Mouse (Mus musculus): ENCODE data around the gene Adrm1. TPM values are rescaled to one million over a fixed set of nuclear protein-coding genes. Genes with fewer than 3 reads are reported as not detected.
A peak's percentile ranks its signal among the peaks of the same experiment; 100 is the strongest.

Gene Adrm1
- polyA plus RNA-seq (2015; fragmentation: Nextera tagmentation; extraction: Ambion mirVana): 150 and 155 TPM in 2 replicates

GRCm38 (mm10) chr2:180170806-180171521 is at the start of gene Adrm1:
Adrm1 (plus strand) TSS chr2:180171485.
- peak within 1 kb of the TSS; percentile 98 for H3K9ac ChIP-seq
- H3K9me3 ChIP-seq: no peaks in the 10 kb centered on the region
- peaks cover 27% of the 10 kb centered on the region for H3K4me1 ChIP-seq
- peaks cover 32% of the 10 kb centered on the region for H3K36me3 ChIP-seq
- peak within 1 kb of the TSS; percentile 99 for H3K4me3 ChIP-seq
- peak; percentile 95 for ATAC-seq (ENCODE audit: extremely low read depth, insufficient number of reproducible peaks, low FRiP score, low TSS enrichment)
- H3K4me2 ChIP-seq: peak within 1 kb of the TSS; percentile 100
- WGBS: 6% methylated on average over 41 of the region's 41 CpGs
- peak within 1 kb of the TSS; percentile 93 for H3K27ac ChIP-seq (replicated peaks)
- no peaks in the 10 kb centered on the region for H3K27me3 ChIP-seq (replicated peaks)

GRCm38 (mm10) chr2:180124192-180124591 is 47.1 kb upstream of the Adrm1 start:
- Histone ChIP-seq H3K9ac (no peak overlapping the region), H3K27me3 (replicated peaks) (no peaks in the 10 kb centered on the region), H3K4me3 (no peak overlapping the region), H3K27ac (replicated peaks) (no peak overlapping the region), H3K36me3 (peaks cover 11% of the 10 kb centered on the region), H3K4me1 (peaks cover 53% of the 10 kb centered on the region), H3K9me3 (no peaks in the 10 kb centered on the region), H3K4me2 (no peak overlapping the region)
- 79% methylated on average over 2 of the region's 2 CpGs for WGBS
- ATAC-seq (ENCODE audit: extremely low read depth, insufficient number of reproducible peaks, low FRiP score, low TSS enrichment): no peak

DNA sequence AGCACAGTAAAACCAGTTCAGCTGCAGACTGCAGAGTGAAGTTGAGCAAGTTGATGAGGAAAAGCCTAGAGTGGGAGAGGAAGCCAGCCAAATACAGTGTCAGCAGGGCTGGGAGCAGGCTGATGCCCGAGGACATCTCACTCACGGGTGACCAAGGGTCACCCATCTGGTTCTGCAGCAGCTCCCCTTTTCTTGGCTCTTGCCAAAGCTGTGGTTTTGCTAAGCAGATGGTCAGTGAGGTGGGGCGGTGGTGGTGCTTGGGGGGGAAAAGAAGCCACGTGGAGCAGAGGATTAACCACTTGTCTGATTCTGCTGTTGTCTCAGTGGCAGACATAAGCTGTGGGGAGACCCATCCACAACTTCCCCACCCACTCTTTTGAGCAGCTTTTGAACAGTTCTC is 45.1 kb upstream of the Adrm1 start:
- Histone ChIP-seq H3K27ac (replicated peaks) (peak overlapping the region; percentile 36; the same call in 1 of the 2 replicates), H3K4me3 (no peak overlapping the region), H3K36me3 (peaks cover 11% of the 10 kb centered on the region), H3K9me3 (no peaks in the 10 kb centered on the region), H3K27me3 (replicated peaks) (no peaks in the 10 kb centered on the region), H3K4me2 (no peak overlapping the region), H3K4me1 (peaks cover 37% of the 10 kb centered on the region), H3K9ac (peak overlapping the region; percentile 40)
- no peak for ATAC-seq (ENCODE audit: extremely low read depth, insufficient number of reproducible peaks, low FRiP score, low TSS enrichment)
- WGBS: 24% methylated on average over 4 of the region's 4 CpGs

DNA sequence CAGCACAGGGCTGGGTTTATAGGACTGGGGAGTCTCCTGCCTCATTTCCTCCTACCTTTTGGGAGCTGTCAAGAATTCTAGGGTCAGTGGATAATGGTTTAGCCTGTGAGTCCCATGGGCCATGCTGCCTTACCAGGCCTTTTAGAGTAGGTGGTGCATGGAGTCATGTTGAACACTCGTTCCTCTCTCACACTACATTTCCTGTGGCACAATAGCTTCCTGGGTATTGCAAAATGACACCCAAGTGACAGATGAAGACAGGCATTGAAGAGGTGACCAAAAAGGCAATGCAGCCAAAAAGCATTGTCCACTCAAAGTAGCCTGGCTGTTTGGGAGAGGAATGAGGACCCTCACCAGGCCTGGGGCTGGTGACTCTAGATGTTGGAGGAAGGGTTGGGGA is 43.6 kb upstream of the Adrm1 start:
- WGBS: 46% methylated on average over 1 of the region's 1 CpGs

DNA sequence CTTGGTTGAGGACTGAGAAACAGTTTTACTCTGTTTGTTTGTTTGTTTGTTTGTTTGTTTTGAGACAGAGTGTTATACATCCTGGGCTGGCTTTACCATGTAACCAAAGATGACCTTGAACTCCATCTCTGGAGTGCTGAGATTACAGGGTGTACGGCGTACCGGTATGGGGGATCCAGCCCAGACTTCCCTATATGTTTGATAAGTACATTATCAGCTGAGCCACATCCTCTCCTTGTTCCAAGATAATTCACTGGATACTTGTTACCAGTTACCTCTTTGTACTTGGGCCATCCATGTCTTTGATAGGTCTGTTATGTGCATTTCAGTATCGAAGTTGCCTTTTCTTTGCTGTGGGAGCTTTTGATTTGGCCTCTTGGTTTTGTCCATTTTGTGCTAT is 38.1 kb upstream of the Adrm1 start:
- H3K27me3 ChIP-seq (replicated peaks): no peaks in the 10 kb centered on the region
- no peak overlapping the region for H3K9ac ChIP-seq
- H3K9me3 ChIP-seq: no peaks in the 10 kb centered on the region
- H3K4me2 ChIP-seq: no peak overlapping the region
- peaks cover 10% of the 10 kb centered on the region for H3K36me3 ChIP-seq
- ATAC-seq (ENCODE audit: extremely low read depth, insufficient number of reproducible peaks, low FRiP score, low TSS enrichment): no peak
- WGBS: 56% methylated on average over 4 of the region's 4 CpGs
- peaks cover 29% of the 10 kb centered on the region for H3K4me1 ChIP-seq
- peak overlapping the region; percentile 56 for H3K27ac ChIP-seq (replicated peaks)
- H3K4me3 ChIP-seq: no peak overlapping the region

More for the DNA sequence above, 43.6 kb upstream of the Adrm1 start:
- Histone ChIP-seq H3K4me1 (peaks cover 38% of the 10 kb centered on the region), H3K4me2 (no peak overlapping the region), H3K36me3 (peaks cover 11% of the 10 kb centered on the region), H3K4me3 (no peak overlapping the region), H3K27ac (replicated peaks) (no peak overlapping the region), H3K27me3 (replicated peaks) (no peaks in the 10 kb centered on the region), H3K9ac (no peak overlapping the region), H3K9me3 (no peaks in the 10 kb centered on the region)
- ATAC-seq (ENCODE audit: extremely low read depth, insufficient number of reproducible peaks, low FRiP score, low TSS enrichment): no peak

GRCm38 (mm10) chr2:180133911-180134310 is 37.4 kb upstream of the Adrm1 start:
- H3K36me3 ChIP-seq: peaks cover 17% of the 10 kb centered on the region
- H3K4me1 ChIP-seq: peaks cover 25% of the 10 kb centered on the region
- 74% methylated on average over 3 of the region's 3 CpGs for WGBS
- no peak overlapping the region for H3K4me3 ChIP-seq
- peak overlapping the region; percentile 56 for H3K27ac ChIP-seq (replicated peaks)
- no peak overlapping the region for H3K9ac ChIP-seq
- H3K27me3 ChIP-seq (replicated peaks): no peaks in the 10 kb centered on the region
- H3K4me2 ChIP-seq: no peak overlapping the region
- ATAC-seq (ENCODE audit: extremely low read depth, insufficient number of reproducible peaks, low FRiP score, low TSS enrichment): no peak
- H3K9me3 ChIP-seq: no peaks in the 10 kb centered on the region

DNA sequence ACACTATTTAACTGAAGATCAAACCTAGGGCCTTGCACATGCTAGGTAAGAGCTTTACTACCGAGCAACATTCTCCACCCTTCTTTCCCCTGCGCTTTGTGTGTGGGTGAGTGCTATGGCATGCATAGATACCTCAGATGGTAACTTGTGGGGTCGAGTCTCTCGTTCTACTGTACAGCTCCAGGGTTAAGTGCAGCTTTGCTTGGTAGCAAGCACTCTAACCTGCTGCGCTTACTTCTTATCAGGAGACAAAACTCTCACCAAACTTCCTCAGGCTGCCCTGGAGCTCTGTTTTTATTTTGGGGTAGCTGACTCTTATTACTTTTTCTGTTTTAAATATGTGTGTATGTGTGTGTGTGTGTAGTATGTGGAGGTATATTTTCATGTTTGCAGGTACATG is 35.9 kb upstream of the Adrm1 start:
- no peak overlapping the region for H3K4me3 ChIP-seq
- H3K27me3 ChIP-seq (replicated peaks): no peaks in the 10 kb centered on the region
- H3K4me1 ChIP-seq: peaks cover 25% of the 10 kb centered on the region
- H3K9me3 ChIP-seq: no peaks in the 10 kb centered on the region
- H3K27ac ChIP-seq (replicated peaks): 0 out of 2 replicates have a peak overlapping the region, but pooled peaks have one; percentile 36
- ATAC-seq (ENCODE audit: extremely low read depth, insufficient number of reproducible peaks, low FRiP score, low TSS enrichment): no peak
- no peak overlapping the region for H3K9ac ChIP-seq
- 54% methylated on average over 5 of the region's 5 CpGs for WGBS
- H3K36me3 ChIP-seq: peaks cover 30% of the 10 kb centered on the region
- H3K4me2 ChIP-seq: no peak overlapping the region

DNA sequence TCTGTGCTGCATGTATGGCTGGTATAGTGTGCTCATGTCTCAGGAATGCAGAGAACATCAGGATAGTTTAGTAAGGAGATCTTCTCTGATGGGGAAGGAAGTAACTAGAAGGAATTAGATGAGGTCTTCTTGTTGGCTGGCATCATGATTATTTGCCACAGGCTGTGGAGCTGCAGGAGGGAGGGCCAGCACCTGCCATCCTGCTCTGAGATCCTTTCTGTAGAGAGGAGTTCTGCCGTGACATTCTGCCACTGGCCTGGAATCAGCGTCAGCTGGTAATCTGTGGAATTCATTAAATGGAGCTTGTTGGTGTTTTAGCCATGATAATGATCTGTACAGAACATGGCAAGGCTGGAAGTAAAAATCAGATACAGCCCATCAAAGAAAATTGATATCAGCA is 25.2 kb upstream of the Adrm1 start:
- no peak for ATAC-seq (ENCODE audit: extremely low read depth, insufficient number of reproducible peaks, low FRiP score, low TSS enrichment)

DNA sequence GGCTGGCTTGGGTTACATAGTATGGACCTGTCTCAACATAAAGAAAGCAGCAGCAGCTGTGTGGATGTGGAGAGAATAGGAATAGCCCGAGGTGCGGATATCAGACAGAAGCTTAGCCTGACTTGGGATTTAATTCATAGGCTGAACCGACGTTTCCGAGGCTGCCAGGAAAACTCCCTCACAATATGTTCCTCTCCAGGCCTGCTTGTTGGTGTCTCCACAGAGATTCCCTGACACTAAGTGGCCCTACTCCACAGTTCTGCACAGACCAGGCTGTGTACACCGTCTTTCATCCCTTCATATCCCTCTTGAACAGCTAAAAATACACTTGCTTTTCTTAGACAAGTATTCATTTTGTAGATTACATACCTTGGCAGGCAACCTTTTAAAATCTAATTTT is 23.9 kb upstream of the Adrm1 start:
- WGBS: 55% methylated on average over 6 of the region's 6 CpGs
- no peak for ATAC-seq (ENCODE audit: extremely low read depth, insufficient number of reproducible peaks, low FRiP score, low TSS enrichment)
- H3K4me2 ChIP-seq: no peak overlapping the region; the same call in 1 of the 2 replicates
- peaks cover 83% of the 10 kb centered on the region for H3K36me3 ChIP-seq
- H3K9ac ChIP-seq: peak overlapping the region; percentile 28
- peak overlapping the region; percentile 76 for H3K27ac ChIP-seq (replicated peaks)
- no peaks in the 10 kb centered on the region for H3K9me3 ChIP-seq
- no peaks in the 10 kb centered on the region for H3K27me3 ChIP-seq (replicated peaks)
- peaks cover 11% of the 10 kb centered on the region for H3K4me1 ChIP-seq
- no peak overlapping the region for H3K4me3 ChIP-seq

More for the DNA sequence above, 25.2 kb upstream of the Adrm1 start:
- H3K27ac ChIP-seq (replicated peaks): no peak overlapping the region
- H3K4me2 ChIP-seq: no peak overlapping the region
- H3K9me3 ChIP-seq: no peaks in the 10 kb centered on the region
- H3K4me3 ChIP-seq: no peak overlapping the region
- H3K27me3 ChIP-seq (replicated peaks): no peaks in the 10 kb centered on the region
- no peak overlapping the region for H3K9ac ChIP-seq
- peaks cover 84% of the 10 kb centered on the region for H3K36me3 ChIP-seq
- H3K4me1 ChIP-seq: peaks cover 11% of the 10 kb centered on the region
- 77% methylated on average over 2 of the region's 2 CpGs for WGBS

GRCm38 (mm10) chr2:180148551-180148950 is 22.7 kb upstream of the Adrm1 start:
- Histone ChIP-seq H3K27ac (replicated peaks) (no peak overlapping the region), H3K9me3 (no peaks in the 10 kb centered on the region), H3K27me3 (replicated peaks) (no peaks in the 10 kb centered on the region), H3K9ac (no peak overlapping the region), H3K4me2 (no peak overlapping the region), H3K4me3 (no peak overlapping the region), H3K36me3 (peaks cover 87% of the 10 kb centered on the region), H3K4me1 (peaks cover 11% of the 10 kb centered on the region)
- 76% methylated on average over 9 of the region's 9 CpGs for WGBS
- no peak for ATAC-seq (ENCODE audit: extremely low read depth, insufficient number of reproducible peaks, low FRiP score, low TSS enrichment)

GRCm38 (mm10) chr2:180154796-180155195 is 16.5 kb upstream of the Adrm1 start:
- Histone ChIP-seq H3K27me3 (replicated peaks) (no peaks in the 10 kb centered on the region), H3K4me1 (no peaks in the 10 kb centered on the region), H3K9ac (no peak overlapping the region), H3K36me3 (peaks cover 87% of the 10 kb centered on the region), H3K4me2 (no peak overlapping the region), H3K27ac (replicated peaks) (no peak overlapping the region), H3K4me3 (no peak overlapping the region), H3K9me3 (no peaks in the 10 kb centered on the region)
- no peak for ATAC-seq (ENCODE audit: extremely low read depth, insufficient number of reproducible peaks, low FRiP score, low TSS enrichment)
- WGBS: 73% methylated on average over 3 of the region's 3 CpGs

DNA sequence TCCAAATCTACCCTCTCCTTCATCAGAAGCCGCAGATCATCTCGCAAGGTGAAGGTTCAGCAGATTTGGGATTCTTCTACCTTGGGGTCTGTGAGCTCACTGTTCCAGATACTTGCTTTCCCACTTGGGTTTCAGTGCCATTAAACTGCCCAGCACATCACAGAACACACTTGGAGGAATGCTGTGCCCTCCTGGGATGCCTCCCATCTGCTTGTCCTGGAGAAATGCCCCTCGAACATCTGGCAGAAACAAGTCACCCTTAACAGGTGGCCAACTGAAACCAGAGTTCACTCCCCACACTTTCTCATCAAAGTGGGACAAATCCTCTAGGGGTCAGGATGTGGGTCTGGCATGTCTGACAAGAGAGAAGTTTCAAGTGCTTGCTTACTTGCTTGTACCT is 12.7 kb upstream of the Adrm1 start:
- Histone ChIP-seq H3K4me2 (no peak overlapping the region), H3K36me3 (peaks cover 89% of the 10 kb centered on the region), H3K9ac (no peak overlapping the region), H3K27ac (replicated peaks) (no peak overlapping the region), H3K4me1 (no peaks in the 10 kb centered on the region), H3K27me3 (replicated peaks) (no peaks in the 10 kb centered on the region), H3K9me3 (no peaks in the 10 kb centered on the region), H3K4me3 (no peak overlapping the region)
- WGBS: 80% methylated on average over 3 of the region's 3 CpGs
- ATAC-seq (ENCODE audit: extremely low read depth, insufficient number of reproducible peaks, low FRiP score, low TSS enrichment): no peak
